Mouse (Mus musculus): ENCODE measurements at regions not wholly inside any gene's neighbourhood (a gene's known extent, or its start where the extent isn't known, plus 50 kb on each side); places are given as distances from the start of the nearest gene placed in this dataset.

GRCm38 (mm10) chr10:44728963-44729362, 200.7 kb upstream of the Prdm1 start:
- no peak for TF ChIP-seq CTCF (IDR thresholded peaks at IDR 0.05; ENCODE audit: control insufficient read depth, insufficient read depth, insufficient replicate concordance, low read depth, low read length)
- TF ChIP-seq POLR2A (IDR thresholded peaks at IDR 0.05; ENCODE audit: control insufficient read depth, low read depth, low read length), result no peak

Data from testis, adult 2 months (tissue).